Mouse (Mus musculus) liver, embryonic 14.5 days (tissue): Measurements from ENCODE around the gene Nsmf. TPM values are rescaled to one million over a fixed set of nuclear protein-coding genes. Genes with fewer than 3 reads are reported as not detected.

Experiments
- ATAC-seq: fragments of 200-750 bp; cut with Nextera tagmentation; 2 replicates; pipeline ENCODE4 v1.8.0; 2017; ENCODE audit warnings: moderate number of reproducible peaks, mild to moderate bottlenecking, moderate library complexity; ENCODE audit not compliant: insufficient read depth
- DNase-seq, 3 experiments: peaks; one replicate each; pipeline ENCODE4 v3.0.0-alpha.2; 2012 to 2013; ENCODE audit warnings: low read depth in 3 of 3, low spot score in 3 of 3
- H3K27ac ChIP-seq: fragments of 300-500 bp; sonication (generic); 2 replicates; pipeline ENCODE4 v1.5.1; 2014; ENCODE audit warnings: moderate library complexity, mild to moderate bottlenecking, control low read depth, inconsistent platforms
- H3K27me3 ChIP-seq: fragments of 300-500 bp; sonication (generic); 2 replicates; pipeline ENCODE4 v1.6.1; 2014; ENCODE audit warnings: mild to moderate bottlenecking, low read length, moderate library complexity; ENCODE audit not compliant: control insufficient read depth, insufficient read depth
- H3K36me3 ChIP-seq: fragments of 300-500 bp; sonication (generic); replicated peaks from 2 replicates; pipeline ENCODE4 v1.6.1; 2014; ENCODE audit warnings: low read depth; ENCODE audit not compliant: control insufficient read depth, insufficient read depth
- H3K4me1 ChIP-seq, 2 experiments: fragments of 200-500 bp in 1 of 2; fragments of 300-500 bp in 1 of 2; sonication (generic) in 1 of 2; replicated peaks; 2 replicates each; pipeline ENCODE4 v1.6.1; 2012 to 2014; ENCODE audit warnings: antibody characterized with exemption in 1 of 2, inconsistent platforms in 1 of 2, low read length in 1 of 2; ENCODE audit not compliant: control insufficient read depth in 2 of 2, insufficient read depth in 2 of 2
- H3K4me2 ChIP-seq: fragments of 300-500 bp; sonication (generic); 2 replicates; pipeline ENCODE4 v1.6.1; 2014; ENCODE audit warnings: low read depth, mild to moderate bottlenecking, control low read depth, moderate library complexity
- H3K4me3 ChIP-seq, 2 experiments: fragments of 200-500 bp in 1 of 2; fragments of 300-500 bp in 1 of 2; sonication (generic) in 1 of 2; 2 replicates each; pipeline ENCODE4 v1.5.1; 2012 to 2014; ENCODE audit warnings: low read depth in 2 of 2, low read length in 2 of 2, mild to moderate bottlenecking in 2 of 2, control low read depth in 1 of 2, inconsistent platforms in 1 of 2, moderate library complexity in 1 of 2; ENCODE audit not compliant: insufficient read depth in 1 of 2
- H3K9ac ChIP-seq: fragments of 300-500 bp; sonication (generic); replicated peaks from 2 replicates; pipeline ENCODE4 v1.6.1; 2014; ENCODE audit warnings: mild to moderate bottlenecking, control low read depth, moderate library complexity
- H3K9me3 ChIP-seq: fragments of 300-500 bp; sonication (generic); 2 replicates; pipeline ENCODE4 v1.6.1; 2016; ENCODE audit warnings: low read length, mixed read lengths; ENCODE audit not compliant: control insufficient read depth
- CTCF ChIP-seq: IDR thresholded peaks from 2 replicates; pipeline ENCODE4 v1.5.1; 2016; ENCODE audit warnings: antibody characterized with exemption, low read depth, control low read depth
- EP300 ChIP-seq: IDR thresholded peaks from 2 replicates; pipeline ENCODE4 v1.6.1; 2016; ENCODE audit warnings: antibody characterized with exemption, low read depth
- WGBS: fragments of 180-500 bp; shearing (Covaris S2); extraction: QIAGEN DNeasy Blood & Tissue Kit; methylation state at CpG from one replicate; pipeline ENCODE4 v1.1.7; 2014; ENCODE audit not compliant: insufficient replicate concordance; 5-methylcytosine and 5-hydroxymethylcytosine counted together
- polyA plus RNA-seq, 2 experiments: library from polyadenylated mRNA; depleted of rRNA in 1 of 2; stranded (reverse) in 1 of 2; unstranded in 1 of 2; fragments of >200 nt; fragmentation: Nextera tagmentation in 1 of 2; extraction: Ambion mirVana in 1 of 2; gene quantifications; 2 replicates each; pipeline versions ENCODE4 v1.2.1 to v1.2.3; 2012 to 2014

Gene Nsmf
- polyA plus RNA-seq, 2 experiments, result 3.3 to 10.3 TPM

DNA sequence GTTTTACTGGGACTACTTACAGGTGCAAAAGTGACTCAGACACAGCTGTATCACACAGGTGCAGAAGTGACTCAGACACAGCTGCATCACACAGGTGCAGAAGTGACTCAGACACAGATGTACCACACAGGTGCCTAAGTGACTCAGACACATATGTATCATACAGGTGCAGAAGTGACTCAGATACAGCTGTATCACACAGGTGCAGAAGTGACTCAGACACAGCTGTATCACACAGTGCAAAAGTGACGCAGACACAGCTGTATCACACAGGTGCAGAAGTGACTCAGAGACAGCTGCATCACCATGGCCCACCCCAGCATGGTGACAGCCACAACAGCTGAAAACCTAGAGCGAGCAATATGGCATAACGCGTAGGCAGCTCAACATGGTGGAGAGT lies 19.2 kb upstream of the Nsmf start:
- DNase-seq, result no peak
- no peak overlapping the region for H3K4me3 ChIP-seq
- no peaks in the 10 kb centered on the region; the same call in none of the 2 replicates for H3K36me3 ChIP-seq
- no peaks in the 10 kb centered on the region for H3K4me1 ChIP-seq
- no peak overlapping the region for H3K9ac ChIP-seq
- TF ChIP-seq EP300 (no peak), CTCF (no peak)
- H3K27ac ChIP-seq, result no peak overlapping the region
- WGBS, result 87% methylated on average over 4 of the region's 4 CpGs
- H3K4me2 ChIP-seq, result no peak overlapping the region
- ATAC-seq, result no peak
- no peaks in the 10 kb centered on the region for H3K9me3 ChIP-seq
- no peaks in the 10 kb centered on the region for H3K27me3 ChIP-seq

DNA sequence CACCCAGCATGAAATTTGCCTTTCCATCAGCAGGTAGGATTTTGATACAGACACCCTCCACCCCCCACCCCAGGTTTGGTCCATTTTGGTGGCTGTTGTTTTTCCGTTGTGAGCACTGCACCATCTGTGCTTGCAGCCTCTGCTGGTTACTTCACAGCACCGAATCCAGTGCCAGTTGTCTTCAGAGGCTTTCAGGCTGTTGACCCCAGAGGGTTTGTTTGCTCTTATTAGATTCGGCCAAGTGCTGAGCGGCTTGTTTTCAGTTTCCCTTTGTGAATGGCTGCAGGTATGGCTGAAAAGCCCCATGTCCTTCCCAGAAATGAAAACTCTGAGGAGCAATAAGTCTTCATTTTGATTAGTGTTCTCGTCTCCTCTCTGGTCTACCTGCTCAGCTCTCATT lies 14.1 kb upstream of the Nsmf start:
- Histone ChIP-seq H3K4me1 (no peaks in the 10 kb centered on the region), H3K9me3 (no peaks in the 10 kb centered on the region), H3K27ac (no peak overlapping the region), H3K4me2 (no peak overlapping the region), H3K36me3 (no peaks in the 10 kb centered on the region; the same call in 1 of the 2 replicates), H3K4me3 (no peak overlapping the region), H3K9ac (no peak overlapping the region), H3K27me3 (no peaks in the 10 kb centered on the region)
- 70% methylated on average over 5 of the region's 5 CpGs for WGBS
- DNase-seq (no peak), ATAC-seq (no peak)
- TF ChIP-seq EP300, result no peak

DNA sequence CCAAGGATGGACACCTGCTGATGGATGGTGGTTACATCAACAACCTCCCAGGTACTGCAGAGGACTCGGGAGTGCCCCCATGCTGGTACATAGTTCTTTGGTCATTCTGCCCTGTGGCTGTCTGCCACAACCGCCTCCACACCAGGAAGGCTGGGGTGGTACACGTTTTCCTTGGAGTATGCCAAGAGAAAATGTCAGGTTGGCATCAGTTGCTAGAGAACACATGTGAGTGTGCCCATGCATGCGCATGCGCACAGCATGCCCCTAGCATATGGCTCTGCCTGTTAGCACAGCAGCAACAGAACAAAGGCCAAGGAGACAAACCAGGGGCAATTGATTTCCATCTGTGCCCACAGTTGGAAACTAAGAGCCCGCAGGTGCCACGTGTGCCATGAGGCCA lies 3.2 kb upstream of the Nsmf start:
- Histone ChIP-seq H3K4me1 (peaks cover 0 to 3% of the 10 kb centered on the region in 2 experiments; a peak in 2 of 4 replicates), H3K27ac (no peak overlapping the region), H3K27me3 (no peaks in the 10 kb centered on the region), H3K9ac (no peak overlapping the region), H3K36me3 (no peaks in the 10 kb centered on the region), H3K9me3 (no peaks in the 10 kb centered on the region), H3K4me3 (no peak overlapping the region), H3K4me2 (no peak overlapping the region)
- no peak for DNase-seq
- WGBS, result 81% methylated on average over 7 of the region's 7 CpGs
- no peak for TF ChIP-seq EP300
- TF ChIP-seq CTCF, result no peak
- ATAC-seq, result no peak

DNA sequence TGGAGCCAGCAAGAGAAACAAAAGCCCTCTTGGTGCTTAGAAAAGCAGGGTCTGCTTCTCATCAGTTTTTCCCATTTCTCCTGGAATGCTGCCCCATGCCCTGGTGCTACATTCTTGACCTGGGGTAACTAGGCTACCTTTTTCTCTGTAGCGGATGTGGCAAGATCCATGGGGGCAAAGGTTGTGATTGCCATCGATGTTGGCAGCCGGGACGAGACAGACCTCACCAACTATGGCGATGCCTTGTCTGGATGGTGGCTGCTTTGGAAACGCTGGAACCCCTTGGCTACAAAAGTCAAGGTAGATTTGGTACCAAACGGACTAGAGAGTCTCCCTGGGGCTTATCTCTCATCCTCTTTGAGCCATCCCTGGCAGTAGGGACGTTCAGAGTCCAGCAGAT lies 2.7 kb upstream of the Nsmf start:
- Histone ChIP-seq H3K27ac (no peak overlapping the region), H3K36me3 (no peaks in the 10 kb centered on the region), H3K4me2 (no peak overlapping the region), H3K9ac (no peak overlapping the region), H3K4me3 (no peak overlapping the region), H3K9me3 (no peaks in the 10 kb centered on the region), H3K27me3 (no peaks in the 10 kb centered on the region), H3K4me1 (peaks cover 0 to 3% of the 10 kb centered on the region in 2 experiments; a peak in 2 of 4 replicates)
- no peak for DNase-seq
- no peak for ATAC-seq
- whole genome bisulfite sequencing, result 73% methylated on average over 8 of the region's 8 CpGs
- TF ChIP-seq EP300, result no peak
- no peak for TF ChIP-seq CTCF

DNA sequence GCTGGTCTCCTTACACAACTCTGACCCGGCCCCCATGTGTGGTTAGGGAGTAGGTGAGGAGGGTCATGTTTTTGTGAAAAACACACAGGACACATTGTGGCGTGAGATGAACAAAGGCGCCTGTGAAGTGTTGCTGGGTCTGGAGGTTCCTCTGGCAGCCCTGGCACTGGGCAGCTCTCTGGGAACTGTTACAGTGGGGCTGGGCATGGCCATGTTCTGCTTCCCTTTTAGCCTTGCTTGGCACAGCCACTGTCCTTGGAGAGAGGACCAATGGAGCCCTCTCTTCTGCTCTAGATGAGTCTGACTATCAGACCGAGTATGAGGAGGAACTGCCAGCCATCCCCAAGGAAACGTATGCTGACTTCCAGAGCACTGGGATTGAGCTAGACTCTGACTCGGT lies 1.1 kb upstream of the Nsmf start:
- no peak for ATAC-seq
- Histone ChIP-seq H3K27me3 (no peaks in the 10 kb centered on the region), H3K4me1 (peaks cover 0 to 3% of the 10 kb centered on the region in 2 experiments; a peak in 2 of 4 replicates), H3K9me3 (no peaks in the 10 kb centered on the region), H3K9ac (no peak overlapping the region), H3K27ac (no peak overlapping the region), H3K4me3 (no peak overlapping the region), H3K4me2 (no peak overlapping the region), H3K36me3 (no peaks in the 10 kb centered on the region)
- 84% methylated on average over 6 of the region's 6 CpGs for WGBS
- no peak for DNase-seq
- no peak for TF ChIP-seq EP300
- TF ChIP-seq CTCF, result no peak
